Mouse (Mus musculus) liver, adult (tissue): ENCODE results near the gene Nrtn.

Source experiments
- GATA4 ChIP-seq: IDR thresholded peaks from 2 replicates; pipeline ENCODE4 v1.6.1; 2014; ENCODE audit warnings: mild to moderate bottlenecking, low read length; ENCODE audit not compliant: insufficient replicate concordance

The Nrtn gene

GRCm38 (mm10) chr17:56757416-56758123 lies at the start of gene Nrtn:
Nrtn (minus strand) TSS chr17:56757530.
- no peak for TF ChIP-seq GATA4

GRCm38 (mm10) chr17:56805784-56806183 lies 48.5 kb upstream of the Nrtn start:
- no peak for TF ChIP-seq GATA4

GRCm38 (mm10) chr17:56804952-56805351 lies 47.6 kb upstream of the Nrtn start:
- TF ChIP-seq GATA4: no peak

- no peak for TF ChIP-seq GATA4
Measured at GRCm38 (mm10) chr17:56802065-56802464, 44.7 kb upstream of the Nrtn start.

GRCm38 (mm10) chr17:56799276-56799675 lies 41.9 kb upstream of the Nrtn start:
- no peak for TF ChIP-seq GATA4

GRCm38 (mm10) chr17:56793614-56794319 lies 36.4 kb upstream of the Nrtn start:
- TF ChIP-seq GATA4: no peak

GRCm38 (mm10) chr17:56792588-56792987 lies 35.3 kb upstream of the Nrtn start:
- no peak for TF ChIP-seq GATA4

- no peak for TF ChIP-seq GATA4
Measured at GRCm38 (mm10) chr17:56789286-56789685, 32.0 kb upstream of the Nrtn start.

- no peak for TF ChIP-seq GATA4
Measured at GRCm38 (mm10) chr17:56788886-56789285, 31.6 kb upstream of the Nrtn start.

- TF ChIP-seq GATA4: no peak
Measured at GRCm38 (mm10) chr17:56780291-56780978, 23.1 kb upstream of the Nrtn start.

GRCm38 (mm10) chr17:56778779-56779362 lies 21.5 kb upstream of the Nrtn start:
- TF ChIP-seq GATA4: no peak

GRCm38 (mm10) chr17:56777568-56777967 lies 20.2 kb upstream of the Nrtn start:
- no peak for TF ChIP-seq GATA4

- no peak for TF ChIP-seq GATA4
Measured at GRCm38 (mm10) chr17:56769950-56770349, 12.6 kb upstream of the Nrtn start, which contains the start of gene Prr22. Prr22 (plus strand) TSS chr17:56770250.

GRCm38 (mm10) chr17:56768941-56769340 lies 11.6 kb upstream of the Nrtn start:
- TF ChIP-seq GATA4: no peak

GRCm38 (mm10) chr17:56767531-56768135 lies 10.3 kb upstream of the Nrtn start:
- no peak for TF ChIP-seq GATA4
